Mouse (Mus musculus) testis, adult 2 months (tissue): ENCODE data around the gene Irs1. TPM values are rescaled to one million over a fixed set of nuclear protein-coding genes. Genes with fewer than 3 reads are reported as not detected.

Experiments
- H3K27ac ChIP-seq: fragments of 200-500 bp; 2 replicates; pipeline ENCODE4 v1.5.1; 2012; ENCODE audit warnings: low read depth, low read length; ENCODE audit not compliant: control insufficient read depth, insufficient read depth
- H3K27me3 ChIP-seq: fragments of 200-500 bp; 2 replicates; pipeline ENCODE4 v1.6.1; 2012; ENCODE audit warnings: mild to moderate bottlenecking, low read length, moderate library complexity; ENCODE audit not compliant: control insufficient read depth, insufficient read depth
- H3K36me3 ChIP-seq: fragments of 200-500 bp; 2 replicates; pipeline ENCODE4 v1.6.1; 2012; ENCODE audit warnings: mild to moderate bottlenecking, low read length; ENCODE audit not compliant: control insufficient read depth, insufficient read depth
- H3K4me1 ChIP-seq: fragments of 200-500 bp; 2 replicates; pipeline ENCODE4 v1.6.1; 2012; ENCODE audit warnings: low read length; ENCODE audit not compliant: control insufficient read depth, insufficient read depth
- H3K4me3 ChIP-seq: fragments of 200-500 bp; 2 replicates; pipeline ENCODE4 v1.5.1; 2012; ENCODE audit warnings: low read depth, mild to moderate bottlenecking, low read length, moderate library complexity, mixed read lengths; ENCODE audit not compliant: control insufficient read depth
- CTCF ChIP-seq: fragments of 200-500 bp; IDR thresholded peaks from 2 replicates; pipeline ENCODE4 v1.5.1; 2012; ENCODE audit warnings: low read depth, mild to moderate bottlenecking, inconsistent platforms, low read length, moderate library complexity; ENCODE audit not compliant: control insufficient read depth, insufficient read depth, insufficient replicate concordance
- POLR2A ChIP-seq: fragments of 200-500 bp; IDR thresholded peaks from 2 replicates; pipeline ENCODE4 v1.6.1; 2012; ENCODE audit warnings: low read depth, mild to moderate bottlenecking, inconsistent platforms, low read length, moderate library complexity; ENCODE audit not compliant: control insufficient read depth
- polyA plus RNA-seq: library from polyadenylated mRNA; depleted of rRNA; stranded (reverse); fragments of >200 nt; gene quantifications from 2 replicates; pipeline ENCODE4 v1.2.3, GENCODE M21; 2012

Irs1 gene
- polyA plus RNA-seq, 1 experiment = 0.41 TPM

DNA sequence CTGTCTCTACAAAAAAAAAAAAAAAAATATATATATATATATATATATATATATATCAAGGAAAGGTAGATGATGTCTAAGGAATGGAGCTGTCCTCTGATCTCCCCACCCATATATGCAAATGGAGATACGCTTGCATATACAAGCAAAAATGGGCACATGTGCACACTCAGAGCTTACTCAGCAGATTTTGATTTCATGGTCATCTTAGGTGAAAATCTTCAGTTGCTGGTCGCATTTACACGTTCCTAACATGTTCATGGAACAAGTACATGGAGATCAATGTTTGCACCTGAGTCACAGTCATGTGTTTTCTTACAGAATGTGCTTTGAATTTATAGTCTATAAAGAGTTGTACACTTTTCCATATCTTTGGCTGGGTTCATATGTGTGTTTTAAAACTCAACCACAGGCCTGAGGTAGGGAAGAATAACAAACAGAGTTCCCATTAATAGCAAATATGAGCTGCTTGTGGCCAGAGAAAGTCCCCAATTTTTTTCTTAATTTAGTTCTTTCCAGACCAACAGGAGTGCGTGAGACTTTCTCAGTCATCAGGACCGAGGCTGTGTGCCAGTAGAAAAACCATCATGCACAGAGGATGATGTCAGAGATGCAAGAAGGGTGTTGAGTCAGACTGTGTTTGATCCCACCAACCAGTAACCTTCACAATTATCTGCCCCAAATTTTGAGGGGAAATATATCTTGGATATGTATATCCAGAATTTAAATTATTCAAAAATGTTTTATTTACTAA lies 68.0 kb downstream of the Irs1 start:
- H3K27ac ChIP-seq = no peak overlapping the region
- no peak for TF ChIP-seq POLR2A
- no peak for TF ChIP-seq CTCF
- H3K4me3 ChIP-seq = no peak overlapping the region
- no peaks in the 10 kb centered on the region for H3K36me3 ChIP-seq
- H3K27me3 ChIP-seq = no peaks in the 10 kb centered on the region
- peaks cover 3% of the 10 kb centered on the region for H3K4me1 ChIP-seq

- Histone ChIP-seq H3K4me3 (no peak overlapping the region), H3K4me1 (peaks cover 3% of the 10 kb centered on the region), H3K27ac (no peak overlapping the region), H3K36me3 (no peaks in the 10 kb centered on the region), H3K27me3 (no peaks in the 10 kb centered on the region)
- no peak for TF ChIP-seq CTCF
- TF ChIP-seq POLR2A = no peak
Observed at GRCm38 (mm10) chr1:82221462-82221861, 69.8 kb downstream of the Irs1 start.

GRCm38 (mm10) chr1:82220673-82221396 lies 70.4 kb downstream of the Irs1 start:
- H3K27me3 ChIP-seq = no peaks in the 10 kb centered on the region
- H3K36me3 ChIP-seq = no peaks in the 10 kb centered on the region
- H3K27ac ChIP-seq = no peak overlapping the region; the same call in 1 of the 2 replicates
- peaks cover 3% of the 10 kb centered on the region for H3K4me1 ChIP-seq
- H3K4me3 ChIP-seq = no peak overlapping the region
- TF ChIP-seq POLR2A (no peak), CTCF (no peak)

- no peak overlapping the region for H3K4me3 ChIP-seq
- H3K27ac ChIP-seq = no peak overlapping the region
- H3K36me3 ChIP-seq = no peaks in the 10 kb centered on the region
- H3K27me3 ChIP-seq = no peaks in the 10 kb centered on the region
- TF ChIP-seq POLR2A = no peak
- TF ChIP-seq CTCF = no peak
- H3K4me1 ChIP-seq = no peaks in the 10 kb centered on the region
Observed at GRCm38 (mm10) chr1:82207511-82207910, 83.7 kb downstream of the Irs1 start.

DNA sequence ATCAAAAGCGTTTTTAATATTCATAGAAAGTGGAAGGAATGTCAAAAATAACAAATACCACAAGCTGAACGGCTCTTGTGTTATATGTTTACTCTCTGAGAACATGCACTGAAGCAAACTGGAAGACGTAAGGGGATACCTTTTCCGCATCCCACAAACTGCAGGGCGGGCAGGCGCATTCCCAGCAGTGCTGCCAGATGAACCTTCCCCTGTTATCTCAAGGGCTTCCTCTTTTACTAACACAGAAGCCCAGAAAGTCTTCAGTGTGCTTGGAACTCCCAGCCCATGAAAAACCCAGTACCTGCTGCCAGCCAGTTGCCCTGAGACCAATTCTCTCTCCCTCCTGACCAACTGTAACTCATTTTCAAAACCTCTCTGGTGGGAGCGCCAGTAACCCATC lies 90.6 kb downstream of the Irs1 start:
- no peak overlapping the region for H3K27ac ChIP-seq
- no peak for TF ChIP-seq POLR2A
- no peak for TF ChIP-seq CTCF

DNA sequence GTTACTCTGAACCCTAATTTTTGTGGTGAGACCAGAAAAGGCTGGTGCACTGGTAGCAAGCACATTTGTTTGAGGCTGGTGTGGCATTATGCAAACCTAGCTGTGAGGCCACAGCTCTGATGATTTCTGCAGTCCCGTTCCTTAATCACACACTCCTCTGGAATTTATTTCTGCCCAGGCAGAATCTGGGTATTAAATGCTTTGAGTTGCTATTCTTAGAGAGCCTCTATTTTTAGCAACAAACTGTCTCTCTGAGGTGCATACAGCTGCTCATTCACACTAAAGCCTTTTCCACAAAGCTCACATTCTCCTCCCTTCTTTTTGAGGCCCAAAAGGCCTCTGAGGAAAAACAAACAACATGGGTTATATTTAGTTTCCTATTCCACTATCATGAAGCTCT lies 91.3 kb downstream of the Irs1 start:
- no peak overlapping the region for H3K27ac ChIP-seq

More for the DNA sequence above, 90.6 kb downstream of the Irs1 start:
- no peaks in the 10 kb centered on the region for H3K27me3 ChIP-seq
- H3K4me1 ChIP-seq = peaks cover 4% of the 10 kb centered on the region; the same call in 1 of the 2 replicates
- H3K4me3 ChIP-seq = no peak overlapping the region
- H3K36me3 ChIP-seq = no peaks in the 10 kb centered on the region

DNA sequence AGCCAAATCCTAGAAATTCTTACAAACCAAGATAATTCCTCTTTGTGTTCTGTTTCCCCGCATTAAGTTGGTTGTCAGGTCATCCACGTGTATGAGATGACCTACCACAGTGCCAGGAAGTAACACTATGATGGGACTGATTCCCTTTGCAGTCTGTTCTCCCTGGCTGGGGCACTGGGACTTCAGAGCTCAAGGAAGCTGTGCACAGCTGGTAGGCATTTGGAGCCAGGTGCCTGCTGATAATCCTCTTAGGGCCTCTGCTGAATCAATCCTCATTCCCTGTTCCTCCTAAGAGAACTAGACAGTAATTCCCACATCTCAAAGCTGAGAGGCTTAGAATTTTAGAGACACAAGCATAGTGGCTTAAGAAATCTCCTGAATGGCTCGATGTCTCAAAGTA lies 99.6 kb downstream of the Irs1 start:
- no peak for TF ChIP-seq POLR2A
- no peak for TF ChIP-seq CTCF
- H3K4me1 ChIP-seq = no peaks in the 10 kb centered on the region
- H3K27me3 ChIP-seq = no peaks in the 10 kb centered on the region

More for the DNA sequence above, 91.3 kb downstream of the Irs1 start:
- Histone ChIP-seq H3K36me3 (no peaks in the 10 kb centered on the region), H3K4me1 (peaks cover 4% of the 10 kb centered on the region; the same call in 1 of the 2 replicates), H3K27me3 (no peaks in the 10 kb centered on the region), H3K4me3 (no peak overlapping the region)
- TF ChIP-seq CTCF (no peak), POLR2A (no peak)

GRCm38 (mm10) chr1:82189516-82189915 lies 101.7 kb downstream of the Irs1 start:
- H3K4me1 ChIP-seq = no peaks in the 10 kb centered on the region
- H3K36me3 ChIP-seq = no peaks in the 10 kb centered on the region
- H3K27me3 ChIP-seq = no peaks in the 10 kb centered on the region
- H3K27ac ChIP-seq = no peak overlapping the region
- TF ChIP-seq POLR2A = no peak
- H3K4me3 ChIP-seq = no peak overlapping the region

More for the DNA sequence above, 99.6 kb downstream of the Irs1 start:
- H3K27ac ChIP-seq = no peak overlapping the region
- H3K36me3 ChIP-seq = no peaks in the 10 kb centered on the region
- no peak overlapping the region for H3K4me3 ChIP-seq
